Mouse (Mus musculus) neural tube, embryonic 12.5 days (tissue): ENCODE data around the gene Ropn1. TPM values are rescaled to one million over a fixed set of nuclear protein-coding genes. Genes with fewer than 3 reads are reported as not detected.
"Not testable (repeated sequence)": the region's sequence is repeated elsewhere in the genome, so short reads cannot be mapped to it uniquely, and the experiment has no call there.

Experiments used
- ATAC-seq: fragments of 200-750 bp; cut with Nextera tagmentation; 2 replicates; pipeline ENCODE4 v1.8.0; 2017; ENCODE audit warnings: low read depth, mild to moderate bottlenecking, moderate TSS enrichment, moderate library complexity; ENCODE audit not compliant: low FRiP score
- H3K27ac ChIP-seq: fragments of 300-500 bp; sonication (generic); 2 replicates; pipeline ENCODE4 v1.5.1; 2016
- H3K27me3 ChIP-seq: fragments of 300-500 bp; sonication (generic); replicated peaks from 2 replicates; pipeline ENCODE4 v1.6.1; 2016; ENCODE audit warnings: mild to moderate bottlenecking
- H3K36me3 ChIP-seq: fragments of 300-500 bp; sonication (generic); 2 replicates; pipeline ENCODE4 v1.6.1; 2016; ENCODE audit warnings: mild to moderate bottlenecking
- H3K4me1 ChIP-seq: fragments of 300-500 bp; sonication (generic); 2 replicates; pipeline ENCODE4 v1.6.1; 2016
- H3K4me2 ChIP-seq: fragments of 300-500 bp; sonication (generic); replicated peaks from 2 replicates; pipeline ENCODE4 v1.6.1; 2016; ENCODE audit warnings: mild to moderate bottlenecking
- H3K4me3 ChIP-seq: fragments of 300-500 bp; sonication (generic); 2 replicates; pipeline ENCODE4 v1.5.1; 2016
- H3K9ac ChIP-seq: fragments of 300-500 bp; sonication (generic); 2 replicates; pipeline ENCODE4 v1.6.1; 2016; ENCODE audit warnings: mild to moderate bottlenecking
- H3K9me3 ChIP-seq: fragments of 300-500 bp; sonication (generic); 2 replicates; pipeline ENCODE4 v1.6.1; 2016; ENCODE audit warnings: mild to moderate bottlenecking
- WGBS: fragments of 180-500 bp; shearing (Covaris S2); methylation state at CpG from one replicate; pipeline ENCODE4 v1.1.7; 2016; 5-methylcytosine and 5-hydroxymethylcytosine counted together
- polyA plus RNA-seq: library from polyadenylated mRNA; unstranded; fragments of >200 nt; fragmentation: Nextera tagmentation; extraction: Ambion mirVana; gene quantifications from 2 replicates; pipeline ENCODE4 v1.2.1, GENCODE M21; 2016

Ropn1 gene
- polyA plus RNA-seq, 1 experiment from 2014 or later, result not detected

GRCm38 (mm10) chr16:34694477-34694876 lies 44.8 kb downstream of the Ropn1 start:
- 94% methylated on average over 6 of the region's 7 CpGs for WGBS
- no peak overlapping the region for H3K27ac ChIP-seq
- no peak overlapping the region for H3K4me3 ChIP-seq
- H3K4me2 ChIP-seq, result no peak overlapping the region
- H3K9me3 ChIP-seq, result no peaks in the 10 kb centered on the region
- peaks cover 5% of the 10 kb centered on the region; the same call in 1 of the 2 replicates for H3K4me1 ChIP-seq
- no peak overlapping the region for H3K9ac ChIP-seq
- no peak for ATAC-seq
- H3K27me3 ChIP-seq, result no peaks in the 10 kb centered on the region
- H3K36me3 ChIP-seq, result peaks cover 9% of the 10 kb centered on the region; the same call in 1 of the 2 replicates

DNA sequence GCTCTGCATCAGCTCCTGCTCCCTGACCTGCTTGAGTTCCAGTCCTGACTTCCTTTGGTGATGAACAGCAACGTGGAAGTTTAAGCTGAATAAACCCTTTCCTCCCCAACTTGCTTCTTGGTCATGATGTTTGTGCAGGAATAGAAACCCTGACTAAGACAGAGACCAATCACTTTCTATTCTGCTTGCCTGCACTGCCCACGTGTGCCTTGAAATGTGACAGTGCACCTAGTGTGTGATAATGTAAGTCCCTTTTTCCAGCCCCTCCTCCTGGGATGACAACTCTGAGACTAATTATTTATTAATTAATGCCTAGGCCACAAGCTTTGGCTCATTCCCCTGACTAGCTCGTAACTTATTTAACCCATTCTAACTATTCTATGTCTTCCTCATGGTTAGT lies 49.0 kb downstream of the Ropn1 start:
- H3K36me3 ChIP-seq, H3K9me3 ChIP-seq, H3K27me3 ChIP-seq, H3K4me1 ChIP-seq, ATAC-seq, H3K4me3 ChIP-seq, H3K27ac ChIP-seq, H3K9ac ChIP-seq, H3K4me2 ChIP-seq: not testable (repeated sequence)
- WGBS, result 86% methylated on average over 3 of the region's 3 CpGs

GRCm38 (mm10) chr16:34700165-34700827 lies 50.6 kb downstream of the Ropn1 start:
- peak; percentile 63 for ATAC-seq
- H3K9ac ChIP-seq, result no peak overlapping the region
- H3K4me2 ChIP-seq, result no peak overlapping the region
- H3K27me3 ChIP-seq, result no peaks in the 10 kb centered on the region
- no peaks in the 10 kb centered on the region for H3K9me3 ChIP-seq
- WGBS, result 30% methylated on average over 7 of the region's 7 CpGs
- peaks cover 13% of the 10 kb centered on the region; the same call in 1 of the 2 replicates for H3K36me3 ChIP-seq
- no peak overlapping the region for H3K27ac ChIP-seq
- no peak overlapping the region for H3K4me3 ChIP-seq
- no peaks in the 10 kb centered on the region for H3K4me1 ChIP-seq

- H3K4me2 ChIP-seq, result no peak overlapping the region
- H3K9ac ChIP-seq, result no peak overlapping the region
- H3K27ac ChIP-seq, result no peak overlapping the region
- no peak for ATAC-seq
- H3K36me3 ChIP-seq, result peaks cover 15% of the 10 kb centered on the region; the same call in 1 of the 2 replicates
- H3K4me3 ChIP-seq, result no peak overlapping the region
- H3K9me3 ChIP-seq, result no peaks in the 10 kb centered on the region
- H3K27me3 ChIP-seq, result no peaks in the 10 kb centered on the region
- 90% methylated on average over 6 of the region's 6 CpGs for WGBS
- H3K4me1 ChIP-seq, result no peaks in the 10 kb centered on the region
These were observed 51.1 kb downstream of the Ropn1 start for GRCm38 (mm10) chr16:34700828-34701216.

- Histone ChIP-seq H3K36me3 (peaks cover 34% of the 10 kb centered on the region), H3K27me3 (no peaks in the 10 kb centered on the region), H3K27ac (no peak overlapping the region), H3K4me2 (no peak overlapping the region), H3K9me3 (no peaks in the 10 kb centered on the region), H3K9ac (no peak overlapping the region), H3K4me3 (no peak overlapping the region), H3K4me1 (no peaks in the 10 kb centered on the region)
- WGBS, result 94% methylated on average over 2 of the region's 2 CpGs
- no peak for ATAC-seq
These were observed 56.3 kb downstream of the Ropn1 start for GRCm38 (mm10) chr16:34706019-34706418.

- no peak for ATAC-seq
- H3K27me3 ChIP-seq, result no peaks in the 10 kb centered on the region
- no peaks in the 10 kb centered on the region for H3K4me1 ChIP-seq
- H3K9me3 ChIP-seq, result no peaks in the 10 kb centered on the region
- 89% methylated on average over 7 of the region's 7 CpGs for WGBS
- no peak overlapping the region for H3K4me2 ChIP-seq
- H3K36me3 ChIP-seq, result peaks cover 34% of the 10 kb centered on the region
- no peak overlapping the region for H3K4me3 ChIP-seq
- H3K27ac ChIP-seq, result no peak overlapping the region
- H3K9ac ChIP-seq, result no peak overlapping the region
These were observed 56.8 kb downstream of the Ropn1 start for GRCm38 (mm10) chr16:34706487-34706946.

DNA sequence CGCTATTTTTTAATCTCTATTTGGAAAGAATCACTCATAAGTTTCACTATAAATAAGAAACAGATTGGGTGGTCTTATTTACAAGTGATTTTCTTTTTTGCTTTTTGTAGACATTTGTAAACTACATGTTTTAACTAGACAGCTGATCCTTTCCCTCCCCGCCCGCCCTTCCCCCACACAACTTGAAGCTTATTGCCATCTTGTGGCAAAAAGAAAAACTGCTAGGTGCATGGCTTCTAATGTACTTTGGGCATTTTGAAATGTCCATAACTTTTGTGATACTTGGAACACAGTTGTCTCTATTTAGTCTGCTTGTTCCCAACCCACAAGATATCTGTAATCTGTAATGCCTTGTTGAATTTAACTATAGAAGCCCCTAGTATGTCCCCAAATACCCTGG lies 61.8 kb downstream of the Ropn1 start:
- peaks cover 21% of the 10 kb centered on the region for H3K36me3 ChIP-seq

GRCm38 (mm10) chr16:34725156-34725555 lies 75.4 kb downstream of the Ropn1 start:
- H3K4me1 ChIP-seq, result no peaks in the 10 kb centered on the region
- H3K4me2 ChIP-seq, result no peak overlapping the region
- H3K9ac ChIP-seq, result no peak overlapping the region
- no peaks in the 10 kb centered on the region for H3K9me3 ChIP-seq
- 96% methylated on average over 3 of the region's 3 CpGs for WGBS
- no peaks in the 10 kb centered on the region for H3K27me3 ChIP-seq
- peaks cover 15% of the 10 kb centered on the region for H3K36me3 ChIP-seq
- no peak for ATAC-seq
- H3K4me3 ChIP-seq, result no peak overlapping the region
- H3K27ac ChIP-seq, result no peak overlapping the region

More for the DNA sequence above, 61.8 kb downstream of the Ropn1 start:
- no peak overlapping the region for H3K4me3 ChIP-seq
- no peak overlapping the region for H3K27ac ChIP-seq
- H3K9ac ChIP-seq, result no peak overlapping the region
- no peaks in the 10 kb centered on the region for H3K27me3 ChIP-seq
- H3K9me3 ChIP-seq, result no peaks in the 10 kb centered on the region
- 75% methylated on average over 3 of the region's 3 CpGs for WGBS
- no peaks in the 10 kb centered on the region for H3K4me1 ChIP-seq
- no peak overlapping the region for H3K4me2 ChIP-seq
- no peak for ATAC-seq

Other genes with a start within 250 kb of the Ropn1 start
- gene Kalrn, start 76.4 kb upstream of the Ropn1 start, polyA plus RNA-seq, result 25.5 and 26.9 TPM in 2 replicates
- 6.9 and 7.7 TPM in 2 replicates for gene Ccdc14, start 40.7 kb downstream of the Ropn1 start, polyA plus RNA-seq
- gene Mylk, start 95.3 kb downstream of the Ropn1 start, polyA plus RNA-seq, result 5.1 and 6.3 TPM in 2 replicates